Comparison of ENCODE assay signal across 8 mouse cellular contexts in genomic region chr10:79874290-79874862, GRCm38 (mm10). TPM values are rescaled to one million over a fixed set of nuclear protein-coding genes. Genes with fewer than 3 reads are reported as not detected.
DNase-seq lines count a peak whose midpoint lies in the region; ATAC-seq lines count a peak whose summit lies in the region.

TSS of gene Prtn3 (plus strand) at chr10:79874476.
TSS of gene Plppr3 (minus strand) at chr10:79874634.

- H3K9ac ChIP-seq in hindbrain, embryonic 11.5 days (ENCODE audit: low read depth, low read length) = peak within 1 kb of the TSS; percentile 93
- H3K9ac ChIP-seq in liver, embryonic 16.5 days (ENCODE audit: low read depth, low read length) = peak within 1 kb of the TSS; percentile 47

- H3K4me2 ChIP-seq in hindbrain, embryonic 11.5 days (replicated peaks; ENCODE audit: low read depth, low read length) = peak within 1 kb of the TSS; percentile 58
- H3K4me2 ChIP-seq in liver, embryonic 16.5 days (ENCODE audit: low read depth, low read length) = peak within 1 kb of the TSS; percentile 75

- peaks cover 21% of the 10 kb centered on the region for H3K4me1 ChIP-seq in erythroblast, embryonic 14.5 days (ENCODE audit: control insufficient read depth)
- no peaks in the 10 kb centered on the region; the same call in 1 of the 2 replicates for H3K4me1 ChIP-seq in hindbrain, embryonic 11.5 days (replicated peaks; ENCODE audit: control insufficient read depth, insufficient read depth, low read length)
- peaks cover 21% of the 10 kb centered on the region for H3K4me1 ChIP-seq in liver, embryonic 16.5 days (ENCODE audit: control insufficient read depth, low read depth, low read length)

- peak within 1 kb of the TSS; percentile 40 for H3K4me3 ChIP-seq in erythroblast, embryonic 14.5 days (replicated peaks)
- H3K4me3 ChIP-seq in hindbrain, embryonic 11.5 days (ENCODE audit: low read depth, low read length) = peak within 1 kb of the TSS; percentile 68
- H3K4me3 ChIP-seq in liver, embryonic 16.5 days (ENCODE audit: low read depth, low read length) = peak within 1 kb of the TSS; percentile 60

- H3K9me3 ChIP-seq in erythroblast, embryonic 14.5 days (ENCODE audit: control insufficient read depth, low read length) = no peaks in the 10 kb centered on the region
- H3K9me3 ChIP-seq in hindbrain, embryonic 11.5 days (ENCODE audit: control insufficient read depth, low read length) = no peaks in the 10 kb centered on the region
- no peaks in the 10 kb centered on the region for H3K9me3 ChIP-seq in liver, embryonic 16.5 days (replicated peaks; ENCODE audit: control insufficient read depth, low read length)

- WGBS in hindbrain, embryonic 11.5 days = under 1% methylated on average over 43 of the region's 57 CpGs
- 1% methylated on average over 53 of the region's 57 CpGs for WGBS in liver, embryonic 16.5 days (ENCODE audit: insufficient replicate concordance)

- H3K36me3 ChIP-seq in erythroblast, embryonic 14.5 days (ENCODE audit: control insufficient read depth) = no peaks in the 10 kb centered on the region
- peaks cover 5% of the 10 kb centered on the region; the same call in 1 of the 2 replicates for H3K36me3 ChIP-seq in hindbrain, embryonic 11.5 days (ENCODE audit: control insufficient read depth, insufficient read depth, low read length)
- no peaks in the 10 kb centered on the region for H3K36me3 ChIP-seq in liver, embryonic 16.5 days (ENCODE audit: control insufficient read depth, insufficient read depth)

- no peak for ATAC-seq in erythroblast, adult 5-6 weeks (replicated peaks; ENCODE audit: low FRiP score, poor library complexity, severe bottlenecking)
- peak; percentile 93 for ATAC-seq in hindbrain, embryonic 11.5 days (ENCODE audit: low FRiP score)
- no peak for ATAC-seq in liver, embryonic 16.5 days (ENCODE audit: low read depth)

- peaks cover 60% of the 10 kb centered on the region for H3K27me3 ChIP-seq in erythroblast, embryonic 14.5 days (ENCODE audit: control insufficient read depth)
- H3K27me3 ChIP-seq in hindbrain, embryonic 11.5 days (ENCODE audit: control insufficient read depth, insufficient read depth, low read length) = no peaks in the 10 kb centered on the region
- peaks cover 23% of the 10 kb centered on the region for H3K27me3 ChIP-seq in liver, embryonic 16.5 days (ENCODE audit: control insufficient read depth, insufficient read depth, low read depth, low read length)

- peak within 1 kb of the TSS; percentile 89 for H3K27ac ChIP-seq in hindbrain, embryonic 11.5 days (ENCODE audit: low read depth, low read length)
- no peak within 1 kb of the TSS for H3K27ac ChIP-seq in liver, embryonic 16.5 days (ENCODE audit: low read length)

- peak; percentile 20 for DNase-seq in thymus, postnatal 14 days
- no peak for DNase-seq in thymus, postnatal 10 days (ENCODE audit: low spot score in 2 of 2)
- peak; percentile 87 for DNase-seq in hindbrain, embryonic 11.5 days (ENCODE audit: low spot score)
- peak; percentile 55 for DNase-seq in right cerebral cortex, postnatal 25 days
- no peak for DNase-seq in layer of hippocampus, adult 9-10 months (ENCODE audit: low spot score)

RNA-seq across cellular contexts. Expression of gene Prtn3, which starts in this region (rescaled TPM):
- 3.5 TPM in 2 replicates for polyA plus RNA-seq in erythroblast, embryonic 14.5 days (2012)
- 420 and 449 TPM in 2 replicates for total RNA-seq in erythroblast, adult 5-6 weeks (2015; ENCODE audit: low replicate concordance)
- total RNA-seq in erythroblast, adult 5-6 weeks (2017; ENCODE audit: low replicate concordance) = 114 and 118 TPM in 2 replicates
- 9.4 and 10.5 TPM in 2 replicates for polyA plus RNA-seq in hindbrain, embryonic 11.5 days (2014; fragmentation: Nextera tagmentation; extraction: Ambion mirVana)
- polyA plus RNA-seq in liver, embryonic 16.5 days (2015; fragmentation: Nextera tagmentation; extraction: Ambion mirVana) = 96.8 and 106 TPM in 2 replicates

RNA-seq across cellular contexts. Expression of gene Plppr3, which starts in this region (rescaled TPM):
- polyA plus RNA-seq in erythroblast, embryonic 14.5 days (2012) = 0.06 and 0.11 TPM in 2 replicates
- total RNA-seq in erythroblast, adult 5-6 weeks (2015; ENCODE audit: low replicate concordance) = 2.1 and 3.1 TPM in 2 replicates
- total RNA-seq in erythroblast, adult 5-6 weeks (2017; ENCODE audit: low replicate concordance) = 4.9 and 6.8 TPM in 2 replicates
- 129 and 150 TPM in 2 replicates for polyA plus RNA-seq in hindbrain, embryonic 11.5 days (2014; fragmentation: Nextera tagmentation; extraction: Ambion mirVana)
- polyA plus RNA-seq in liver, embryonic 16.5 days (2015; fragmentation: Nextera tagmentation; extraction: Ambion mirVana) = 4.8 and 5.1 TPM in 2 replicates

Comparison
In these comparisons a context has a peak if more than half of its experiments do, and no peak if none do; other contexts are left out.
1. RNA of gene Plppr3 (polyA plus RNA-seq): 129 to 150 TPM in hindbrain, embryonic 11.5 days; 4.8 to 5.1 TPM in liver, embryonic 16.5 days and 0.06 to 0.11 TPM in erythroblast, embryonic 14.5 days; every median in the first group is over 10 times any median in the second.
2. DNase-seq: peak in thymus, postnatal 14 days (single experiment), hindbrain, embryonic 11.5 days (single experiment) and right cerebral cortex, postnatal 25 days (single experiment); none in thymus, postnatal 10 days (0 of 2) and layer of hippocampus, adult 9-10 months (single experiment).
3. Peak in every context shown above with its lines, with median percentiles within 50 percentile points of each other: H3K4me3 ChIP-seq.